Mouse (Mus musculus) erythroblast, embryonic 14.5 days (primary cell): ENCODE results near the gene Brd2.

Experiments used
- GATA1 ChIP-seq: IDR thresholded peaks from 2 replicates; pipeline ENCODE4 v1.6.1; 2012; ENCODE audit warnings: low read length, inconsistent platforms, mixed read lengths
- TAL1 ChIP-seq: IDR thresholded peaks from 3 replicates; pipeline ENCODE4 v1.6.1; 2012; ENCODE audit warnings: low read length, inconsistent platforms, mixed read lengths

DNA sequence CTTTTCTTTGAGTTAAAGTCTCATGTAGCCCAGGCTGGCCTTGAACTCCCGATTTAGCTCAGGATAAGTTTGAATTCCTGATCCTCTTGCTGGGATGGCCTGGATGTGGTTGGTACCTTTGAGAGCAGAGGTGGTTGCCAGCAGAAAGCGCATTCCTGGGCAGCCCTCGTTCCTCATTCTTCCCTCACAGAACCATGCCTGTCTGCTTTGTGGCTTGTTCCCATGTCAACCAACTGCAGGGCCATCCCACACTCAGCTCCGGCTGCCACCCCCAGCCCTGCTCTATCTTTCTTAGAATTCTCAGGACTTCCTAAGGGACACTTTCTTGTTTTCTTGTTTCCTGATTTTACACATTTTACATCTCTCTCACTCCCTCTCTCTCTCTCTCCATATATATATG, 19.0 kb upstream of the Brd2 start:
- TF ChIP-seq GATA1 = no peak
- TF ChIP-seq TAL1 = no peak
